ENCODE assay signal across 22 mouse cellular contexts in the genomic region with DNA sequence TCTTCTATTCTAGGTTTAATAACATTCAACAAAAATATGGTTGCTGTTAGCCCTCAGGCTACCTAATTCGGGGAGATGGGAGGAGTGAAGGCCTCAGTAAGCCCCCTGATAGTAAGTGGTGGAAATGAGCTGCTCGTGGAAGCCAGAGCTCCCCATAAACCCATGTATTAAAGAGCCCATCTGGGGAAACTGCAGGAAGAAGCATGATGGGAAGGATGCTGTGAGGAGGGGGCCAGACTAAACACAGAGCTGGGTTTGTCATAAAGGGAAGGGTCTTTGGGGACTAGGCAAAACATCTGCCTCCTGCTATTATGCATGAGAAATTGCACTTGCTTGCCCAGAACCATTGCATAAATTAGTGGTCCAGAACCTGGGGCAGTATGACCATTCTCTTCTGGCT.
DNase-seq lines count a peak whose midpoint lies in the region; ATAC-seq lines count a peak whose summit lies in the region.
"Had no signal": no experiment of that assay in that cellular context is flagged by ENCODE, and none has a peak within 500 bp of the region (broad histone marks: within the 10 kb centered on the region; RNA-seq: fewer than 3 reads in every experiment).

No protein-coding gene starts in this region.

- 50% methylated on average over 2 of the region's 2 CpGs for WGBS in hindbrain, embryonic 12.5 days
- 75% methylated on average over 2 of the region's 2 CpGs for WGBS in hindbrain, embryonic 10.5 days
- 59% methylated on average over 2 of the region's 2 CpGs for WGBS in midbrain, embryonic 12.5 days
- 81% methylated on average over 2 of the region's 2 CpGs for WGBS in midbrain, embryonic 11.5 days
- 43% methylated on average over 2 of the region's 2 CpGs for WGBS in neural tube, embryonic 13.5 days
- 33% methylated on average over 2 of the region's 2 CpGs for WGBS in neural tube, embryonic 15.5 days

- peaks cover 14% of the 10 kb centered on the region for H3K4me1 ChIP-seq in hindbrain, embryonic 12.5 days
- peaks cover 27% of the 10 kb centered on the region for H3K4me1 ChIP-seq in hindbrain, embryonic 10.5 days (replicated peaks)
- peaks cover 14% of the 10 kb centered on the region for H3K4me1 ChIP-seq in midbrain, embryonic 12.5 days
- peaks cover 14% of the 10 kb centered on the region for H3K4me1 ChIP-seq in midbrain, embryonic 11.5 days (ENCODE audit: control insufficient read depth, insufficient read depth, low read length)
- peaks cover 8% of the 10 kb centered on the region; the same call in 1 of the 2 replicates for H3K4me1 ChIP-seq in neural tube, embryonic 13.5 days (replicated peaks)
- peaks cover 6% of the 10 kb centered on the region; the same call in 1 of the 2 replicates for H3K4me1 ChIP-seq in neural tube, embryonic 15.5 days

- no peak overlapping the region for H3K9ac ChIP-seq in hindbrain, embryonic 12.5 days
- H3K9ac ChIP-seq in midbrain, embryonic 12.5 days (replicated peaks) = no peak overlapping the region
- no peak overlapping the region for H3K9ac ChIP-seq in midbrain, embryonic 11.5 days (ENCODE audit: low read length)
- H3K9ac ChIP-seq in neural tube, embryonic 13.5 days = no peak overlapping the region
- H3K9ac ChIP-seq in neural tube, embryonic 15.5 days (replicated peaks) = no peak overlapping the region
- H3K9ac ChIP-seq: embryonic facial prominence, embryonic 12.5 days; embryonic facial prominence, embryonic 15.5 days; forebrain, postnatal 0 days; hindbrain, embryonic 15.5 days had no signal

- no peak overlapping the region for H3K4me2 ChIP-seq in hindbrain, embryonic 12.5 days (replicated peaks)
- no peak overlapping the region for H3K4me2 ChIP-seq in midbrain, embryonic 12.5 days (replicated peaks)
- no peak overlapping the region for H3K4me2 ChIP-seq in midbrain, embryonic 11.5 days
- no peak overlapping the region for H3K4me2 ChIP-seq in neural tube, embryonic 13.5 days
- no peak overlapping the region for H3K4me2 ChIP-seq in neural tube, embryonic 15.5 days
- H3K4me2 ChIP-seq: embryonic facial prominence, embryonic 12.5 days; embryonic facial prominence, embryonic 15.5 days; heart, embryonic 11.5 days; hindbrain, embryonic 15.5 days had no signal

- H3K27me3 ChIP-seq in hindbrain, embryonic 12.5 days = no peaks in the 10 kb centered on the region
- no peaks in the 10 kb centered on the region for H3K27me3 ChIP-seq in hindbrain, embryonic 10.5 days (ENCODE audit: insufficient read depth, poor library complexity, severe bottlenecking)
- no peaks in the 10 kb centered on the region for H3K27me3 ChIP-seq in midbrain, embryonic 12.5 days
- no peaks in the 10 kb centered on the region for H3K27me3 ChIP-seq in midbrain, embryonic 11.5 days (ENCODE audit: control insufficient read depth, insufficient read depth, low read length)
- H3K27me3 ChIP-seq in neural tube, embryonic 13.5 days = no peaks in the 10 kb centered on the region
- H3K27me3 ChIP-seq in neural tube, embryonic 15.5 days (replicated peaks) = no peaks in the 10 kb centered on the region
- H3K27me3 ChIP-seq: embryonic facial prominence, embryonic 12.5 days; embryonic facial prominence, embryonic 15.5 days; hindbrain, embryonic 15.5 days had no signal

- H3K36me3 ChIP-seq in hindbrain, embryonic 12.5 days = no peaks in the 10 kb centered on the region
- H3K36me3 ChIP-seq in hindbrain, embryonic 10.5 days = no peaks in the 10 kb centered on the region
- no peaks in the 10 kb centered on the region for H3K36me3 ChIP-seq in midbrain, embryonic 12.5 days
- no peaks in the 10 kb centered on the region for H3K36me3 ChIP-seq in midbrain, embryonic 11.5 days (ENCODE audit: control insufficient read depth, insufficient read depth, low read length)
- no peaks in the 10 kb centered on the region for H3K36me3 ChIP-seq in neural tube, embryonic 13.5 days
- no peaks in the 10 kb centered on the region for H3K36me3 ChIP-seq in neural tube, embryonic 15.5 days
- H3K36me3 ChIP-seq: embryonic facial prominence, embryonic 12.5 days; embryonic facial prominence, embryonic 15.5 days; hindbrain, embryonic 15.5 days had no signal

- no peaks in the 10 kb centered on the region for H3K9me3 ChIP-seq in hindbrain, embryonic 12.5 days (replicated peaks)
- no peaks in the 10 kb centered on the region for H3K9me3 ChIP-seq in hindbrain, embryonic 10.5 days
- no peaks in the 10 kb centered on the region for H3K9me3 ChIP-seq in midbrain, embryonic 12.5 days
- H3K9me3 ChIP-seq in midbrain, embryonic 11.5 days (ENCODE audit: control insufficient read depth, low read length) = no peaks in the 10 kb centered on the region
- no peaks in the 10 kb centered on the region for H3K9me3 ChIP-seq in neural tube, embryonic 13.5 days
- H3K9me3 ChIP-seq in neural tube, embryonic 15.5 days (replicated peaks) = no peaks in the 10 kb centered on the region
- H3K9me3 ChIP-seq: embryonic facial prominence, embryonic 12.5 days; embryonic facial prominence, embryonic 15.5 days; hindbrain, embryonic 15.5 days had no signal

- no peak overlapping the region for H3K27ac ChIP-seq in hindbrain, embryonic 12.5 days
- H3K27ac ChIP-seq in hindbrain, embryonic 10.5 days = no peak overlapping the region
- H3K27ac ChIP-seq in midbrain, embryonic 12.5 days (replicated peaks) = no peak overlapping the region
- no peak overlapping the region for H3K27ac ChIP-seq in midbrain, embryonic 11.5 days (ENCODE audit: low read depth, low read length)
- peak overlapping the region; percentile 46; the same call in 1 of the 2 replicates for H3K27ac ChIP-seq in neural tube, embryonic 13.5 days (replicated peaks)
- H3K27ac ChIP-seq in neural tube, embryonic 15.5 days (replicated peaks) = no peak overlapping the region
- H3K27ac ChIP-seq: embryonic facial prominence, embryonic 12.5 days; embryonic facial prominence, embryonic 15.5 days; gastrocnemius, adult 2 months; hindbrain, embryonic 15.5 days had no signal

- 0 out of 2 replicates have a peak, but pooled peaks have one; percentile 49 for ATAC-seq in hindbrain, embryonic 12.5 days (ENCODE audit: low FRiP score)
- ATAC-seq in midbrain, embryonic 12.5 days (ENCODE audit: low FRiP score, low read depth) = peak; percentile 31
- no peak for ATAC-seq in midbrain, embryonic 11.5 days (ENCODE audit: low FRiP score)
- ATAC-seq in neural tube, embryonic 13.5 days (ENCODE audit: low read depth) = peak; percentile 69
- ATAC-seq in neural tube, embryonic 15.5 days (ENCODE audit: low FRiP score) = no peak
- ATAC-seq: activated CD4-positive, CD25-positive, alpha-beta regulatory T cell, adult 4 months; forebrain, embryonic 14.5 days; forebrain, postnatal 0 days had no signal

- no peak for DNase-seq in hindbrain, embryonic 10.5 days (ENCODE audit: low spot score)
- no peak for DNase-seq in midbrain, embryonic 11.5 days (ENCODE audit: low spot score, missing footprints)
- no peak for DNase-seq in kidney, postnatal 25 days
- DNase-seq: adrenal gland, adult 8-10 months; adrenal gland, postnatal 25 days; cerebellum, adult 18-20 months; cerebellum, adult 9-10 months; cerebellum, postnatal 14 days; forebrain, postnatal 0 days; gastrocnemius, postnatal 14 days; heart, adult 11 months had no signal

- no peak overlapping the region for H3K4me3 ChIP-seq in hindbrain, embryonic 12.5 days
- H3K4me3 ChIP-seq in hindbrain, embryonic 10.5 days = no peak overlapping the region
- H3K4me3 ChIP-seq in midbrain, embryonic 12.5 days = no peak overlapping the region
- no peak overlapping the region for H3K4me3 ChIP-seq in midbrain, embryonic 11.5 days (ENCODE audit: low read depth, low read length)
- no peak overlapping the region for H3K4me3 ChIP-seq in neural tube, embryonic 13.5 days
- no peak overlapping the region for H3K4me3 ChIP-seq in neural tube, embryonic 15.5 days (replicated peaks)
- H3K4me3 ChIP-seq: embryonic facial prominence, embryonic 12.5 days; embryonic facial prominence, embryonic 15.5 days; gastrocnemius, adult 2 months; hindbrain, embryonic 15.5 days had no signal

Comparison
In these comparisons a context has a peak if more than half of its experiments do, and no peak if none do; other contexts are left out.
1. ATAC-seq: peak in hindbrain, embryonic 12.5 days (single experiment), midbrain, embryonic 12.5 days (single experiment) and neural tube, embryonic 13.5 days (single experiment); none in midbrain, embryonic 11.5 days (single experiment) and neural tube, embryonic 15.5 days (single experiment).